Mouse (Mus musculus) embryo, embryonic 9.5 days (tissue): ENCODE measurements around the gene Zfp93.

Experiments
- DNase-seq: peaks from one replicate; pipeline ENCODE4 v3.0.0-alpha.2; 2017; ENCODE audit errors: extremely low spot score

Zfp93 gene

GRCm38 (mm10) chr7:24291387-24292090, 21.3 kb downstream of the Zfp93 start:
- no peak for DNase-seq

- no peak for DNase-seq
Observed at GRCm38 (mm10) chr7:24293061-24293851, 23.0 kb downstream of the Zfp93 start.

- no peak for DNase-seq
Observed at GRCm38 (mm10) chr7:24294763-24295162, 24.5 kb downstream of the Zfp93 start.

- DNase-seq, result no peak
Observed at GRCm38 (mm10) chr7:24295376-24295775, 25.2 kb downstream of the Zfp93 start.

GRCm38 (mm10) chr7:24296386-24296785, 26.2 kb downstream of the Zfp93 start:
- DNase-seq, result no peak

- DNase-seq, result no peak
Observed at GRCm38 (mm10) chr7:24297361-24298095, 27.3 kb downstream of the Zfp93 start.

GRCm38 (mm10) chr7:24298635-24298972, 28.4 kb downstream of the Zfp93 start:
- DNase-seq, result no peak

- peak; percentile 81 for DNase-seq
Observed at GRCm38 (mm10) chr7:24298973-24299708, 28.9 kb downstream of the Zfp93 start.

GRCm38 (mm10) chr7:24299823-24300481, 29.7 kb downstream of the Zfp93 start:
- DNase-seq, result peak; percentile 37

- peak; percentile 85 for DNase-seq
Observed at GRCm38 (mm10) chr7:24300771-24301282, 30.6 kb downstream of the Zfp93 start, which contains the start of gene Zfp61. Gene Zfp61 (minus strand): TSS chr7:24301232.

GRCm38 (mm10) chr7:24315726-24316566, 45.7 kb downstream of the Zfp93 start:
- no peak for DNase-seq

- peak; percentile 92 for DNase-seq
Observed at GRCm38 (mm10) chr7:24316567-24317092, 46.4 kb downstream of the Zfp93 start, which contains the start of gene Zfp94. Gene Zfp94 (minus strand): TSS chr7:24316666.

GRCm38 (mm10) chr7:24318942-24319341, 48.7 kb downstream of the Zfp93 start:
- DNase-seq, result no peak

- no peak for DNase-seq
Observed at GRCm38 (mm10) chr7:24322593-24322992, 52.4 kb downstream of the Zfp93 start.

GRCm38 (mm10) chr7:24325197-24325596, 55.0 kb downstream of the Zfp93 start:
- DNase-seq, result no peak

GRCm38 (mm10) chr7:24325675-24326128, 55.5 kb downstream of the Zfp93 start:
- DNase-seq, result peak; percentile 56

- DNase-seq, result no peak
Observed at GRCm38 (mm10) chr7:24326273-24327135, 56.3 kb downstream of the Zfp93 start.
